Mouse (Mus musculus) brain, adult 2 months (tissue): ENCODE measurements around the gene Myb.

Source experiments
- DNase-seq: peaks from one replicate; pipeline ENCODE4 v3.0.0; 2011; ENCODE audit warnings: low read depth, low spot score

The Myb gene

GRCm38 (mm10) chr10:21160537-21161358, at the start of gene Myb:
Gene Myb (minus strand): TSS chr10:21160984.
- peak; percentile 42 for DNase-seq

DNA sequence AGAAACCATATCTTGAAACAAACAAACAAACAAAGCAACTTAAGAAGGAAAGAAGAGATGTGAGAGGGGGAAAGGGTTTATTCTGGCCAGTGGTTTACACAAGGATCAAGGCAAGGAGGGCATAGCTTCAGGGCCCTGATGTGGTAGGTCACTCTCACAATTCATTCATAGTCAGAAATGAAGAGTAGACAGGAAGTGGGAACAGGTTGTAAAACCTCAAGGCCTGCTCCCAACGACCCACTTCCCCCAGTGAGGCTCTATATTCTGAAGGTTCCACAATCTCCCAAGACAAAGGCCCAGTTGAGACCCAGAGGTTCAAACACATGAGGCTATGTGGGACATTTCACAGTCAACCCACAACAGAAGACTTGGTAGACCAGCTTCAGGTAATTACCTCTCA, 46.6 kb upstream of the Myb start:
- DNase-seq = no peak

GRCm38 (mm10) chr10:21206232-21206631, 45.4 kb upstream of the Myb start:
- DNase-seq = no peak

DNA sequence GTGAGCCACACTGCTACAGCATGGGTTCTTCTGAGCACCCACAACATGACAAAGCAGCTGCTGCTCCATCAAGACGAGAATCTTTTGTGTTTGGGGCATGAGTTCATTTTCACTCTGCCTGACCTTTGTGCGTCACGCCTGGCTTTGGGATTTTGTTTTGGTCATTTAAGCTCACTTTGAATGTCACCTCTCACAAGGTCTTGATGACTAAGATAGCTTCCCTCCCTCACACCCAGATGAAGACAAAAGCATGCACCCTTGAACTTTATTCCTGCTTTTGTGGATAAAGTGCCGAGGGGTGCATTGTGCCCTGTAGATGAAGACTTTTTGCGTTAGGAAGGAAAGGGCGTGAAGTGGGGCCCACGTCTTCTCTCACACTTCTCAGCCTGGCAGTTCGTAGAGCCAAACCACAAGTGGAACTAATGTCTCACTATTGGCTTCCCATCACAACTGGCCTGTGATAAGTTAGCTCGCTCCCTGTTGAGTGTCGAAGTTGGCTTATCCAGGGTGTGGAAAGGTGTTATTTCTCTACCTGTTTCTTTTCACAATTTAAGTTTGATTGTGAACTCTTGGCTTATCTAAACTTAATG, 43.8 kb upstream of the Myb start:
- DNase-seq = no peak

DNA sequence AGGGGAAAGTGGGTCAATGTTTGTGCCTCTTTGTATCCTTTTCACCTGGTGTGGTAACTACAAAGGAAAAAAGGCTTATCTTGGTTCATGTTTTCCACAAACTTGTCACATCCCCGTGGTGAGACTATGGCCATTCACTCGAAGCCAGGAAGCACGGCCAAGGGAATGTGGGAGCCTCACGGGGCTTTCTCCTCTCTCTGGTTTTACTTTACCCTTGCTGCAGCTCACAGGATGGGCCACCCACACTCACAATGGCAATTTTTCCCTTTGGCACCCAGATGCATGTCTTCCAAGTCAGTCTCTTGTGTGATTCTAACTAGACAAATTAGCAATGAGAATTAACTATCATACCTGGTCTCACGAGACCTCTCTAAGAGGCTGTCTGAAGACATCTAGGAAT, 43.1 kb upstream of the Myb start:
- no peak for DNase-seq

DNA sequence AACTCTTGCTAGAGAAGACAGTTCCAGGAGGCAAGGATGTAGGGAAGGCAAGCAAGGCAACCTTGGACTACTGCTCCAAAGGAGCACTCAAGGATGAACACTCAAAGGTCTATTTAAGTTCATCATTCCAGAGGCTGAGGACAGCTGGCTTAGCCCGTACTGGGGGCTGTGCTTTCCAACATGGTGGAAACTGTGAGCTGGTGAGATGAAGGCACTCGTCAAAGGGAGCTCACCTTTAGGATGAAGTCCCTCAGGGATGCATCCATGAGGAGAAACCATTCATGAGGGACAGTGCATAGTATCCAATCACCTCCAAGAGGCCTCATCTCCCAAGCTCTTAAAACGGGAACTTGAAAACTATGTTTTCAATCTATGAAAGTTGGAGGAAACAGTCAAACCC, 42.7 kb upstream of the Myb start:
- no peak for DNase-seq

DNA sequence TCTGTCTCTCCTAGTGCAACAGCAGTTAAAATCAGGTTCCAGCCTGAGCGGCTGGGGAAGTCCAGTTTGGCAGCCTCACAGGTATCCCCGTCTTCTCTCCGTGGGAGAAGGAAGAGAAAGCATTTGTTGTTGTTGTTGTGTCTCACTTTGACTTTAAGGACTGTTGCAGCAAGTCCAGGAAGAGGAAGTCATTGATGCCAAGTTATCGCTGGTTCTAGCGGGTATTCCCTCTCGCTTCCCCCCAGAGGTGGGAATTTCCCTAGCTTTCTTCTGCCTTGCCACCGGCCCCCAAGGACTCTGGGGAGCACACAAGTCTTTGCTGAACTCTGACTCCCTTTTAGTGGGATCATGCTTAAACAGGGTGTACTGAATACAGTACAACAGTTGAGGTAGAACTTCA, 40.0 kb upstream of the Myb start:
- peak; percentile 5 for DNase-seq

GRCm38 (mm10) chr10:21200322-21200721, 39.5 kb upstream of the Myb start:
- no peak for DNase-seq

DNA sequence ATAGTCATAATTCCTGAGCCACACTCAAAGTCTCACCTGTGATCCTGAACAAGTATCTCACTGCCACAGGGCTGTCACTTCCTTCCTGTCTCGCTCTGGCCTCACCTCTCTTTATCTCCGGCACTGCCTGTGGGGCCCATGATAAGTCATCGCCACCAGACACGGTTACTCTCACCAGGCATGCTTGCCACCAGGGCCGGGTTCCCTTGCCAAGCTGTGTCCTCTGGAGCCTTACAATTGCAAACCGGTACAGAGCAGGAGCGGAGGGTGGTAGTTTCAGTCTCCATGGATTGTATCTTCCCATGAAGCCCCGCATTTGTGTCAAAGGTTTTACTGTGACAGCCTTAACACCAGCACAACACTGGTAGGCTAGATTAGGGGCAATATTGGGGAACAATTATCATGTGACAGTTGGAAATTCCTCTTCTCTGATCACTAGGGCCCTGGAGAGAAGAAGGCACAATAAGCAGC, 35.9 kb upstream of the Myb start:
- no peak for DNase-seq

- DNase-seq = no peak
Observed at GRCm38 (mm10) chr10:21195597-21195996, 34.8 kb upstream of the Myb start.

- no peak for DNase-seq
Observed at GRCm38 (mm10) chr10:21193935-21194505, 33.2 kb upstream of the Myb start.

DNA sequence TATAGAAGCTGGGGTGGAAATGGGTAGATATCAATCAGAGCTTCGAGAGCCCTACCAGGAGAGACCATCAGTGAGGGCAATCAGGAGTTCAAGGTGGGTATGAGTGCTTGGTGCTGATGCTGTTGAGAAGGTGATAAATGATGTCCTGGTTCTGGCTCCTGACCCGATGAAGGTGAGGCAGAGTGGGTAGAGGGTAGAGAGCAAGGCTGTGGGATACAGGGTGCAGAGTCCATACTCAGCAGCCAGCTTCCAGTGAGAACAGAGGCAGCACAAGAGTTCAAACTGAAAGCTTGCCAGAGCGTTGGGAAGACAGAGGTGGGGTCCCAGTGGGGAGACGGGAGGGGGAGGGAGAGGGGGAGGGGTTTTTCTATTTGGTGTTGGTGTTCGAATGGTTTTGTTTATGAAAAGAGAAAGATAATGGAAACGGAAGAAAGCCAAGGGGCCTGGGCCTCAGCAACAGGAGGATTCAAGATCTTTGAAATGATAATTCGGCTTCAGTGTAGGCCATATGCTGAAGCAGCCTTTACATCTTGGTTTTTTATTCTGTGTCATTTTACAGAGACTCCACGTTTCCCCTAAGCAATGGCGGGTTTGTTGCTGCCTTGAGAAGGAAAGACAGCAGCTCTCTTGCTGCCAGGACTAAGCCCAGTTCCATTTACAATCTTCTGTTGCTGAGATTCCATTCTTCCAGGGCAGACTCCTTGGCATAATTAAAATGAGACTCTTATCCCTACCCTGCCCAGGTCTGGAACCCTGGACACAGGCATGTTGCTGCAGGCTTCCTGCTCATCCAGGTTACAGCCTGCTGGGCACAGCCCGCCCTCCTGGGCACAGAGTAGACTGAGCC, 32.5 kb upstream of the Myb start:
- no peak for DNase-seq

GRCm38 (mm10) chr10:21192436-21192835, 31.7 kb upstream of the Myb start:
- peak; percentile 18 for DNase-seq

GRCm38 (mm10) chr10:21189756-21190397, 29.1 kb upstream of the Myb start:
- no peak for DNase-seq

DNA sequence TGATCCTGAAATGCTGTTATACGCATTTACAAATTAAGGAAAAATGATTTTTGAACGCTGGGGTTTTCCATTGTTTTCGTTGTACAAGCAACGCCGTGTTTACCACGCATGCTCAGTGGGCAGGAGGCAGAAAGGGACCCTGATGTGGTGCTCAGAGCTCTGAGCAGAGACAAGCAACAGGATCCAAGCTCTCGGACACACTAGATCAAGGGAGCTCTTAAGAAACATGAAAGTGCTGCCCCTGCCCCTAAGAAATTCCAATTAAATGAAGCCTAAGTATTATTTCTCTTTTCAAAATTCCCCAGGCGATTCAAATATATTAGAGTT, 28.5 kb upstream of the Myb start:
- DNase-seq = no peak

DNA sequence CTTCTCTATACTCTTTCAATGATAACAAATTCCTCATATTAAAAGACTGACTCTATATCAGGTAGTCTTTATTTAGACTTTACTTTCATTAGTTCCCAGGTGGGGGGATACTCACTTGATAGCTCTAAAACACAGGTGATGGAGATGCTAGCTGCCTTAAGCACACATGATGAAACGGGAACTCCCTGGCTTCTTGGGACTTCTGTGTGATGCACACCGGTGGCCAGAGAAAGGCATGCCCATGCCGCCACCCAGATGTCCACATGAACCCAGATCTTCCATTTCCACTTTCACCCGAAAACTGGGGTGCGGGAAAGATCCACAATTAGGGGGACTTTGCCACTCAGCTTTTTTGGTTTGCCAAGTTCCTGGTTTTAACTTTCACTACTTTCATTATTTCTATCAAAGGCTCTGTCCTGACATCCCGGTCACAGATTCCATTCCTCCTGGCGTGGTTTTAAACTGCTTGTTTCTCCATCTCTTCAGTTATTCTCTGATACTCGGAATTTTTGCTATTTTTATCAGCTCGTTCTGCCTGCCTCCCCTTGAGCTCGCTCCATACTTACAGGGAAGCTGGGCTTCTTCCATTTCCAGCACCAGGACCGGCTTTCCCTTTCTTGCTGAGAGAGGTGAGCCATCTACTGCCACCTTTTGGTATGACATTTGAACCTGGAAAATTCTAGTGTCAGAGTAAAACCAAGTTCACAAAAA, 27.9 kb upstream of the Myb start:
- DNase-seq = peak; percentile 85

DNA sequence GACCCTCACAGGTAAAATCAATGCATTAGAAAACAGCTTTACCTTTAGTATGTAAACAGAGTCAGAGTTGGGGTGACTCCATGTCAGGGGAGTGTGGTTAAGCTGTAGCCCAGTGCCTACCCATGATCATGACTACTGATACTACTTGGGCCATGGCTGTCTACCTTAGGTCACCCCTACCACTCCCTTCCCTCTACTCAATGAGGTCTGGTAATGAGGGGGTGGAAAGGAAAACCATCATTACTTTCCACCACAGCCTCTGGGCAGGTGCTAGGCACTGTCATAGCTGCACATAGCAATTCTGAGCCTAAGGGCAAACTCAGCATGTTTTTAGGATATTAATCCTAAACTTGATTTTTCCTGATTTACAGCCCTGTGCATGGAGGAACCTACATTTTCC, 27.1 kb upstream of the Myb start:
- no peak for DNase-seq

- DNase-seq = no peak
Observed at GRCm38 (mm10) chr10:21186733-21187132, 25.9 kb upstream of the Myb start.

DNA sequence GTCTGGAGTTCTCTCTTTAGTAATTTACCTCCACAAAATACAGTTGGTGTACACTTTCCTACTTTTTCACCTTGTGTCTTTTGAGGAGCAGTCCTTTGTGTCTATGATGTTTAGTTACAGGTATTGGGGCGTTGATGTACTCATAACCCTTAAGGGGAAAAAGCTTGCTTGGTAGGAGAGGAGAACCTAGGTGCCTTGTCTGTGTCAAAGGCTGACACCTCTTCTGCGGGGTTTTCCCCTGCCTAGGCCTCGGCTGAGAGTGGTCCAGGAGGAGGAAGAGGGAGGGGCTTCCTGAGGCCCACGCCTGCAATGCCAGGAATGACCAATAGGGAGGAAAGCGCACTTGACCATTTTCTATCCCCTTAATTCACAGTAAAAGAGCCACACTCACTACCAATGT, 17.9 kb upstream of the Myb start:
- DNase-seq = no peak

GRCm38 (mm10) chr10:21178281-21178680, 17.5 kb upstream of the Myb start:
- DNase-seq = no peak

DNA sequence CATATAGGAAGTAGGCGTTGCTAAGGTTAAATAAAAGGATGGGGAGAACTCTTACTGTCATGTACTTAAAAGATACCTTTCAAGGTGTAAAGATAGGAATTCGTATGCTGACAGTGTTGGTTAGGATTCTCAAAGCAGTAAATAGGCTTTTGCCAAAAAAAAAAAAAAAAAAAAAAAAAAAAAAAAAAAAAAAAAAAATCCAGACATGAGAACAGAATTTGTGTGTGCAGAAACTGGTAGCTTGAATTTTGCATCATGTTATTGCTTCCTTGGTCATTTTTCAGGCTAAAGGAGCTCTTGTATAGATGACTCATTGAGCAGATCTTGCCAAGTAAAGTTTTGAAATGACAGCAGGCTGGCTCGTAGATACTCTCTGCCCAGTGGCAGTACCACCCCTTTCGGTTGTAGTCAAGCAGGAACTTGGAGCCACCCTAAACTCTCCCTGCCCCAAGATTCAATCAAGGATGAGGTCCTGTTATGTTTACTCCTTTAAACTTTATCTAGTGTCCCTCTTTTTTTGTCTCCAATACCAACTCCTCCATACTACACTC, 11.9 kb upstream of the Myb start:
- DNase-seq = no peak
